Mouse (Mus musculus): ENCODE data around the gene Lrp5. TPM values are rescaled to one million over a fixed set of nuclear protein-coding genes. Genes with fewer than 3 reads are reported as not detected.

Gene Lrp5
- polyA plus RNA-seq, 1 experiment, result 24.2 TPM

DNA sequence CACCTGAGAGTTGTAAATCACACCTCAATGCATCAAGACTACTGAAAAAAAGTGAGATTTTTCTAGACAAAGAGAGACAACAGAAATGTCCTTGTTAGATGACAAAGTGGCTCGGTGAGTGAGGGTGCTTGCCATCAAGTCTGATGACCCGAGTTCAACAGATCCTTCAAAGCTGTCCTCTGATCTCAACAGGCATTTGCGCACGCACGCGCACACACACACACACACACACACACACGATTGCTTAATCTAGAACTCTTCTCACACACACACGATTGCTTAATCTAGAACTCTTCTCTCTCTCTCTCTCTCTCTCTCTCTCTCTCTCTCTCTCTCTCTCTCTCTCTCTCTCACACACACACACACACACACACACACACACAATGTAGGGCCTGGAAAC, 9.6 kb upstream of the Lrp5 start:
- H3K4me1 ChIP-seq (ENCODE audit: control insufficient read depth, insufficient read depth, low read length), result peaks cover 6% of the 10 kb centered on the region
- H3K4me3 ChIP-seq (ENCODE audit: insufficient read depth, low read length), result no peak overlapping the region
- TF ChIP-seq CTCF (IDR thresholded peaks at IDR 0.05; ENCODE audit: low read depth, low read length) (no peak), POLR2A (IDR thresholded peaks at IDR 0.05; ENCODE audit: borderline replicate concordance, low read depth, low read length) (no peak)
- no peak overlapping the region for H3K27ac ChIP-seq (ENCODE audit: insufficient read depth, low read depth, low read length)

- H3K27ac ChIP-seq (ENCODE audit: insufficient read depth, low read depth, low read length), result no peak overlapping the region
- no peak overlapping the region for H3K4me3 ChIP-seq (ENCODE audit: insufficient read depth, low read length)
- H3K4me1 ChIP-seq (ENCODE audit: control insufficient read depth, insufficient read depth, low read length), result peaks cover 6% of the 10 kb centered on the region
- TF ChIP-seq POLR2A (IDR thresholded peaks at IDR 0.05; ENCODE audit: borderline replicate concordance, low read depth, low read length) (no peak), CTCF (IDR thresholded peaks at IDR 0.05; ENCODE audit: low read depth, low read length) (no peak)
Measured at GRCm38 (mm10) chr19:3695471-3695870, 9.1 kb upstream of the Lrp5 start.

DNA sequence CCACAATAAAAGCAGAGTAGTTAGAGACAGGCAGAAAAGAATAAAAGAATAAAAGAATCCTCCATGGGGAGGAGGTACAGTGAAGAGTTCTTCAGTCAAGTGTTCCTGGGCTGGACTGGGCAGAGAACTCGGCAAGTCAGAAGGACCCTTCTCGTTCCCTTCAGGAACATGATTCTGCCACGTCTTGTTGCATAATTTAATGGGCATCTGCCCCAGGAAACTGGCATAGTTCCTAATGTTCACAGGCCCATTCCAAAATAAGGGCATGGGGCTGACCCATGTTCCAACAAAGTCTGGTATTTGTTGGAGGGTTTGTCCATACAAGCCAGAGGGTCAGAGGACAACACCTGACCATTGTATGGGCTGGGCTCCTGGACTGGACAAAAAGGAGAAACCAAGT, 8.6 kb upstream of the Lrp5 start:
- H3K4me1 ChIP-seq (ENCODE audit: control insufficient read depth, insufficient read depth, low read length), result peaks cover 6% of the 10 kb centered on the region
- no peak overlapping the region for H3K4me3 ChIP-seq (ENCODE audit: insufficient read depth, low read length)
- no peak overlapping the region for H3K27ac ChIP-seq (ENCODE audit: insufficient read depth, low read depth, low read length)
- no peak for TF ChIP-seq CTCF (IDR thresholded peaks at IDR 0.05; ENCODE audit: low read depth, low read length)
- TF ChIP-seq POLR2A (IDR thresholded peaks at IDR 0.05; ENCODE audit: borderline replicate concordance, low read depth, low read length), result no peak

DNA sequence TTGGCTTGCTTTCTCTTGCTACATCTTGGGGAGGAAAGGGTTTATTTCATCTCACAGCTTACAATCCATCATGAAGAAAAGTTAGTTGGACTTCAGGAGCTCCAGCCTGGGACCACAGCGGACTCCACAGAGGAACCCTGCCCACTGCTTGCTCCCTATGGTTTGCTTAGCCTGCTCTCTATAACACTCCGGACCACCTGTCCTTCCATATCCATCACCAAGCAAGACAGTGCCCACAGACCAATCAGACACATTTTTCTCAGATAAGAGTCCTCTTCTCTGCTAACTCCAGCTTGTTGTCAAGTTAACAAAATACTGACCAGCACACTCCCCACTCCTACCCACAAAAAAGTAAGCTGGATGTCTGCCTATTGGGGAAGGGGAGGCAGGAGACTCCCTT, 8.1 kb upstream of the Lrp5 start:
- Histone ChIP-seq H3K4me3 (ENCODE audit: insufficient read depth, low read length) (no peak overlapping the region), H3K4me1 (ENCODE audit: control insufficient read depth, insufficient read depth, low read length) (peaks cover 6% of the 10 kb centered on the region), H3K27ac (ENCODE audit: insufficient read depth, low read depth, low read length) (no peak overlapping the region)
- TF ChIP-seq CTCF (IDR thresholded peaks at IDR 0.05; ENCODE audit: low read depth, low read length) (no peak), POLR2A (IDR thresholded peaks at IDR 0.05; ENCODE audit: borderline replicate concordance, low read depth, low read length) (no peak)

- no peak overlapping the region for H3K4me3 ChIP-seq (ENCODE audit: insufficient read depth, low read length)
- peaks cover 15% of the 10 kb centered on the region for H3K4me1 ChIP-seq (ENCODE audit: control insufficient read depth, insufficient read depth, low read length)
- no peak overlapping the region for H3K27ac ChIP-seq (ENCODE audit: insufficient read depth, low read depth, low read length)
- no peak for TF ChIP-seq POLR2A (IDR thresholded peaks at IDR 0.05; ENCODE audit: borderline replicate concordance, low read depth, low read length)
- TF ChIP-seq CTCF (IDR thresholded peaks at IDR 0.05; ENCODE audit: low read depth, low read length), result no peak
Measured at GRCm38 (mm10) chr19:3692414-3693145, 6.2 kb upstream of the Lrp5 start.

DNA sequence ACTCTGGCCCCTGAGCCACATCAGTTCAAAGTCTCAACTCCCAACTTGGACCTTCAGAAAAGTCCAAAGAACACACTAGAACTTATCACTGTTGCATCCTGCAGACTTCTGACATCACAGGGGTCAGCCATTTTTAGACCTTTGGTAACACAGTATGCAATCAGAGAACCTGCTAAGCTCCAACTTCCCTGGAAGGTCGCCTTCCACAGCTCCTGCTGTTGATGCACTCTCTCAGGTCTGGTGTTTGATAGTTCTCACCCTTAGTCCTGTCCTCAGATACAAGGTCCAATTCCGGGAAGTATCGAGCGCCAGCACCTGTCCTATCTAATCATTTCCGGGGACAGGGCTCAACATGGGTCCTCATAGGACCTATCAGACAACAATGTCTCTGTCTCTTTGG, 5.0 kb upstream of the Lrp5 start:
- Histone ChIP-seq H3K4me3 (ENCODE audit: insufficient read depth, low read length) (no peak overlapping the region), H3K4me1 (ENCODE audit: control insufficient read depth, insufficient read depth, low read length) (peaks cover 23% of the 10 kb centered on the region), H3K27ac (ENCODE audit: insufficient read depth, low read depth, low read length) (no peak overlapping the region)
- no peak for TF ChIP-seq CTCF (IDR thresholded peaks at IDR 0.05; ENCODE audit: low read depth, low read length)
- TF ChIP-seq POLR2A (IDR thresholded peaks at IDR 0.05; ENCODE audit: borderline replicate concordance, low read depth, low read length), result no peak

- Histone ChIP-seq H3K4me3 (ENCODE audit: insufficient read depth, low read length) (peak overlapping the region; percentile 4; the same call in 1 of the 2 replicates), H3K27ac (ENCODE audit: insufficient read depth, low read depth, low read length) (peak overlapping the region; percentile 84), H3K4me1 (ENCODE audit: control insufficient read depth, insufficient read depth, low read length) (peaks cover 36% of the 10 kb centered on the region)
- TF ChIP-seq CTCF (IDR thresholded peaks at IDR 0.05; ENCODE audit: low read depth, low read length) (no peak), POLR2A (IDR thresholded peaks at IDR 0.05; ENCODE audit: borderline replicate concordance, low read depth, low read length) (no peak)
Measured at GRCm38 (mm10) chr19:3687676-3688171, 1.4 kb upstream of the Lrp5 start.

- Histone ChIP-seq H3K4me1 (ENCODE audit: control insufficient read depth, insufficient read depth, low read length) (peaks cover 30% of the 10 kb centered on the region), H3K4me3 (ENCODE audit: insufficient read depth, low read length) (peak overlapping the region; percentile 88), H3K27ac (ENCODE audit: insufficient read depth, low read depth, low read length) (peak overlapping the region; percentile 50)
- TF ChIP-seq POLR2A (IDR thresholded peaks at IDR 0.05; ENCODE audit: borderline replicate concordance, low read depth, low read length), result no peak
- TF ChIP-seq CTCF (IDR thresholded peaks at IDR 0.05; ENCODE audit: low read depth, low read length), result no peak
Measured at GRCm38 (mm10) chr19:3685611-3686214, 651 bp downstream of the Lrp5 start.

DNA sequence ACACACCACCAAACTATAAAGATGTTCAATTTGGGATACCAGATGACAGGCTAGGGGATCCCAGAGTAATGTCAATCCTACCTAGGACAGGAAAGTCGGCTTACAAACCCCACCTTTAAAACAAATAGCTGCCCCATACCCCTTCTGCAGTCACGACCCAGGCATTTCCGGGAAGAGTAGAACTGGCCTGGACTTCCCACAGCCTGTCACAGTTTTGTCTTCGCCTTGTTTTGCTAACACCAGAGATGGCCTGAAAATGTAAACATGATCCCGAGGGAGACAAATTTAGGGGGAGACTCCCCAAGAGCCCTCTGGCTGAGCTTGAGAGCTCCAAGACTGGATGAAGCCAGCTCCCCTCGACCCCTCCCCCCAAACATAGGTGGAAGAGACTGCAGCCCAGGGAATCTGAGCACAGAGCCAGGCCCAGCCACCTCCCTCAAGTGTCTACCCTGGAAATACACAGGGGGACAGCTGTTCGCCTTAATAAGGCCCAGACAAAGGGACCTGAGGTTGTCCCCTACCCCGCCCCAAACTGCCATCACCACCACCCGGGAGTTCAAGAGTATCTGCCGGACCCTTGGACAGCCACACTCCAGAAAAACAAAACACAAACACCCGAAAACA, 1.3 kb downstream of the Lrp5 start:
- H3K4me1 ChIP-seq (ENCODE audit: control insufficient read depth, insufficient read depth, low read length), result peaks cover 30% of the 10 kb centered on the region
- peak overlapping the region; percentile 50 for H3K27ac ChIP-seq (ENCODE audit: insufficient read depth, low read depth, low read length)
- no peak for TF ChIP-seq CTCF (IDR thresholded peaks at IDR 0.05; ENCODE audit: low read depth, low read length)
- no peak for TF ChIP-seq POLR2A (IDR thresholded peaks at IDR 0.05; ENCODE audit: borderline replicate concordance, low read depth, low read length)
- peak overlapping the region; percentile 88 for H3K4me3 ChIP-seq (ENCODE audit: insufficient read depth, low read length)

- Histone ChIP-seq H3K27ac (ENCODE audit: insufficient read depth, low read depth, low read length) (no peak overlapping the region), H3K4me1 (ENCODE audit: control insufficient read depth, insufficient read depth, low read length) (peaks cover 30% of the 10 kb centered on the region), H3K4me3 (ENCODE audit: insufficient read depth, low read length) (no peak overlapping the region)
- TF ChIP-seq CTCF (IDR thresholded peaks at IDR 0.05; ENCODE audit: low read depth, low read length), result no peak
- TF ChIP-seq POLR2A (IDR thresholded peaks at IDR 0.05; ENCODE audit: borderline replicate concordance, low read depth, low read length), result no peak
Measured at GRCm38 (mm10) chr19:3684414-3684813, 1.9 kb downstream of the Lrp5 start.
